Mouse (Mus musculus) liver, postnatal 0 days (tissue): ENCODE data around the gene Lrfn4. TPM values are rescaled to one million over a fixed set of nuclear protein-coding genes. Genes with fewer than 3 reads are reported as not detected.
A peak's percentile ranks its signal among the peaks of the same experiment; 100 is the strongest.

Experiments
- ATAC-seq: fragments of 200-750 bp; cut with Nextera tagmentation; 2 replicates; pipeline ENCODE4 v1.8.0; 2017; ENCODE audit warnings: mild to moderate bottlenecking, moderate library complexity
- DNase-seq: peaks from one replicate; pipeline ENCODE4 v3.0.0-alpha.2; 2016
- H3K27ac ChIP-seq: fragments of 300-500 bp; sonication (generic); 2 replicates; pipeline ENCODE4 v1.5.1; 2014; ENCODE audit warnings: antibody characterized with exemption, moderate library complexity, mild to moderate bottlenecking, low read depth
- H3K27me3 ChIP-seq: fragments of 300-500 bp; sonication (generic); 2 replicates; pipeline ENCODE4 v1.6.1; 2014; ENCODE audit warnings: low read length, control low read depth, mixed read lengths; ENCODE audit not compliant: insufficient read depth
- H3K36me3 ChIP-seq: fragments of 300-500 bp; sonication (generic); replicated peaks from 2 replicates; pipeline ENCODE4 v1.6.1; 2014; ENCODE audit warnings: mild to moderate bottlenecking, control low read depth, low read length, moderate library complexity, mixed read lengths; ENCODE audit not compliant: insufficient read depth
- H3K4me1 ChIP-seq: fragments of 300-500 bp; sonication (generic); 2 replicates; pipeline ENCODE4 v1.6.1; 2014; ENCODE audit warnings: antibody characterized with exemption, mild to moderate bottlenecking, control low read depth; ENCODE audit not compliant: insufficient read depth
- H3K4me2 ChIP-seq: fragments of 300-500 bp; sonication (generic); 2 replicates; pipeline ENCODE4 v1.6.1; 2014; ENCODE audit warnings: low read depth, mild to moderate bottlenecking, low read length, moderate library complexity, mixed read lengths
- H3K4me3 ChIP-seq: fragments of 300-500 bp; sonication (generic); 2 replicates; pipeline ENCODE4 v1.5.1; 2014; ENCODE audit warnings: low read depth, low read length
- H3K9ac ChIP-seq: fragments of 300-500 bp; sonication (generic); replicated peaks from 2 replicates; pipeline ENCODE4 v1.6.1; 2014; ENCODE audit warnings: mild to moderate bottlenecking, moderate library complexity
- H3K9me3 ChIP-seq: fragments of 300-500 bp; sonication (generic); 2 replicates; pipeline ENCODE4 v1.6.1; 2016; ENCODE audit warnings: mild to moderate bottlenecking, control low read depth, low read length, mixed read lengths
- CTCF ChIP-seq: sonication (generic); IDR thresholded peaks from 2 replicates; pipeline ENCODE4 v1.5.1; 2016; ENCODE audit warnings: antibody characterized with exemption, low read depth
- EP300 ChIP-seq: IDR thresholded peaks from 2 replicates; pipeline ENCODE4 v1.6.1; 2016; ENCODE audit warnings: antibody characterized with exemption, low read depth, mild to moderate bottlenecking
- WGBS: fragments of 180-500 bp; shearing (Covaris S2); extraction: QIAGEN DNeasy Blood & Tissue Kit; methylation state at CpG from one replicate; pipeline ENCODE4 v1.1.7; 2014; ENCODE audit not compliant: insufficient replicate concordance; 5-methylcytosine and 5-hydroxymethylcytosine counted together
- polyA plus RNA-seq: library from polyadenylated mRNA; unstranded; fragments of >200 nt; fragmentation: Nextera tagmentation; extraction: Ambion mirVana; gene quantifications from 2 replicates; pipeline ENCODE4 v1.2.1, GENCODE M21; 2015

Gene Lrfn4
- polyA plus RNA-seq, 1 experiment from 2014 or later: 0.15 TPM

DNA sequence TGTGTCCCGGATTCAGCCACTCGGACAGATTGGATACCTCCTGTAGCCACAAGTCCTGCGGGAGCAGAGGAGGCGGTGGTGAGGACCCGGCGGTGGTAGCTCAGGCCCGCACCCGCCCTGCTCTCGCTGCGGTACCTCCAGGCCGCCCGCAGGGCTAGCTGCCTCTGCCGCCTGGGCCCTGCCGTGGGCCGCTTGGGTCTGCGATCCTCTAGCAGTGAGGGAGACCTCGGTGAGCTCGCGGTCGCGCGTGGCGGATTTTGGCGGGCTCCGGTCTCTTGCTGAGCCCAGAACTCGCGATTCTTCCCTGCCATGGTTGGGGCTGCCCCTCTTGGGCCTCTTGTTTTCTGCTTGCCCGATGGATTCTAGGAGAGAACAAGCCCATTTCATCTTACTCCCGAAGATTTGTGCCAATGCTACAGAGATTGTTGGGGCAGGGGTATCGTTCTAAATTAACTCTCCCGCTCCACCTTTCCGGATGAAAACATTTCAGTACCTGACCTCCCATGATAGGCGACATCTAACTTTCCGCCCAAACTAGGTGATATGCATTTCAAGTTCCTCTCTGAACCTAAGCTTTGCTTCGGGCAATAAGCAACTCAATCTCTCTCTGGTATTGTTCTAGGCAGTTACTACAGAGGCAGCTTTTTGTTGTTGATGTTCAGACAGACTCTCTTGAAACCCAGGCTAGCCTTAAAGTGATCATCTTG lies 10.5 kb upstream of the Lrfn4 start:
- H3K4me2 ChIP-seq: peak overlapping the region; percentile 91
- peaks cover 19% of the 10 kb centered on the region for H3K36me3 ChIP-seq
- H3K4me1 ChIP-seq: peaks cover 11% of the 10 kb centered on the region
- H3K9me3 ChIP-seq: no peaks in the 10 kb centered on the region
- TF ChIP-seq CTCF: no peak
- no peak for TF ChIP-seq EP300
- no peak for DNase-seq
- ATAC-seq: peak; percentile 53
- peak overlapping the region; percentile 98 for H3K9ac ChIP-seq
- no peaks in the 10 kb centered on the region for H3K27me3 ChIP-seq
- peak overlapping the region; percentile 96 for H3K27ac ChIP-seq
- peak overlapping the region; percentile 82 for H3K4me3 ChIP-seq
- under 1% methylated on average over 35 of the region's 35 CpGs for WGBS

GRCm38 (mm10) chr19:4625179-4625828 lies 9.8 kb upstream of the Lrfn4 start, which contains the start of gene Rce1:
TSS of gene Rce1 (minus strand) at chr19:4625641.
- peak within 1 kb of the TSS; percentile 98 for H3K9ac ChIP-seq
- peaks cover 26% of the 10 kb centered on the region for H3K36me3 ChIP-seq
- peaks cover 11% of the 10 kb centered on the region for H3K4me1 ChIP-seq
- peak within 1 kb of the TSS; percentile 91 for H3K4me2 ChIP-seq
- ATAC-seq (peak; percentile 84), DNase-seq (peak; percentile 95)
- H3K27me3 ChIP-seq: no peaks in the 10 kb centered on the region
- H3K27ac ChIP-seq: peak within 1 kb of the TSS; percentile 96
- TF ChIP-seq EP300 (no peak), CTCF (no peak)
- H3K9me3 ChIP-seq: no peaks in the 10 kb centered on the region
- under 1% methylated on average over 51 of the region's 64 CpGs for WGBS
- H3K4me3 ChIP-seq: peak within 1 kb of the TSS; percentile 82

GRCm38 (mm10) chr19:4624406-4625178 lies 9.1 kb upstream of the Lrfn4 start:
- H3K4me1 ChIP-seq: peaks cover 11% of the 10 kb centered on the region
- peak overlapping the region; percentile 96 for H3K27ac ChIP-seq
- peak overlapping the region; percentile 91 for H3K4me2 ChIP-seq
- TF ChIP-seq EP300 (no peak), CTCF (no peak)
- DNase-seq (no peak), ATAC-seq (peak; percentile 35)
- WGBS: 34% methylated on average over 4 of the region's 4 CpGs
- peak overlapping the region; percentile 98 for H3K9ac ChIP-seq
- H3K4me3 ChIP-seq: peak overlapping the region; percentile 82
- no peaks in the 10 kb centered on the region for H3K27me3 ChIP-seq
- H3K36me3 ChIP-seq: peaks cover 31% of the 10 kb centered on the region
- no peaks in the 10 kb centered on the region for H3K9me3 ChIP-seq

GRCm38 (mm10) chr19:4624006-4624405 lies 8.5 kb upstream of the Lrfn4 start:
- Histone ChIP-seq H3K36me3 (peaks cover 36% of the 10 kb centered on the region), H3K27me3 (no peaks in the 10 kb centered on the region), H3K9ac (no peak overlapping the region), H3K4me2 (peak overlapping the region; percentile 91; the same call in 1 of the 2 replicates), H3K4me3 (no peak overlapping the region), H3K27ac (0 out of 2 replicates have a peak overlapping the region, but pooled peaks have one; percentile 96), H3K4me1 (peaks cover 11% of the 10 kb centered on the region), H3K9me3 (no peaks in the 10 kb centered on the region)
- DNase-seq: no peak
- no peak for ATAC-seq
- TF ChIP-seq EP300: no peak
- no peak for TF ChIP-seq CTCF
- 91% methylated on average over 12 of the region's 12 CpGs for WGBS

- H3K9ac ChIP-seq: no peak overlapping the region
- DNase-seq (no peak), ATAC-seq (no peak)
- no peak overlapping the region for H3K27ac ChIP-seq
- H3K36me3 ChIP-seq: peaks cover 38% of the 10 kb centered on the region
- no peaks in the 10 kb centered on the region for H3K27me3 ChIP-seq
- no peak overlapping the region for H3K4me2 ChIP-seq
- H3K4me3 ChIP-seq: no peak overlapping the region
- H3K9me3 ChIP-seq: no peaks in the 10 kb centered on the region
- TF ChIP-seq CTCF (no peak), EP300 (no peak)
- 94% methylated on average over 9 of the region's 9 CpGs for WGBS
- H3K4me1 ChIP-seq: peaks cover 11% of the 10 kb centered on the region
Measured at GRCm38 (mm10) chr19:4623419-4623818, 8.0 kb upstream of the Lrfn4 start.

DNA sequence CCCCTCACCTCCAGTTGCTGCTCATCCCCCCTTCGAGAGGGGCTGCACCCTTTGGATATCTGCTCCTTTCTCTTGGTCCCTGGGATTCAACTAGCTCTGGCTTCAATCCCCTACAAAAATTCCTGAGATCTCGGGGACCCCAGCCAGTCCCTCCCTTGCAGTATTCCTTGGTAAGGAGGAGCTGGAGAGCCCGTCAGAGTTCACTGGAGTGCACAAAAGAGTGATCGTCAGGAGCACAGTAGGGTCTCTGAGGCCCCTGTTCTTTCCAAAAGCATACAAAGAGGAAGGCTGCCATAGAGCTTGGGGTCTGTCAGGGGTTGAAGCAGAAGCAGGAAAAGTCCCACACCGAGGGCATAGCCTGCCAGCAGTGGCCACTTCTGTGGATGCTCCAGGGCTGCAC lies 7.3 kb upstream of the Lrfn4 start:
- Histone ChIP-seq H3K9me3 (no peaks in the 10 kb centered on the region), H3K4me2 (no peak overlapping the region), H3K27ac (no peak overlapping the region), H3K4me1 (peaks cover 11% of the 10 kb centered on the region), H3K4me3 (no peak overlapping the region), H3K9ac (no peak overlapping the region), H3K36me3 (peaks cover 43% of the 10 kb centered on the region), H3K27me3 (no peaks in the 10 kb centered on the region)
- 87% methylated on average over 5 of the region's 5 CpGs for WGBS
- ATAC-seq (no peak), DNase-seq (no peak)
- TF ChIP-seq EP300 (no peak), CTCF (no peak)
